Mouse (Mus musculus) layer of hippocampus, adult 2 months (tissue): Measurements from ENCODE around the gene Pde4dip. TPM values are rescaled to one million over a fixed set of nuclear protein-coding genes. Genes with fewer than 3 reads are reported as not detected.

Source experiments
- DNase-seq, 2 experiments: peaks; one replicate each; pipeline ENCODE4 v3.0.0; 2022; ENCODE audit warnings: low spot score in 2 of 2
- H3K27ac ChIP-seq: fragments of 200-600 bp; 2 replicates; pipeline ENCODE4 v1.8.1; 2022
- H3K4me3 ChIP-seq: fragments of 200-600 bp; 2 replicates; pipeline ENCODE4 v1.8.1; 2022; ENCODE audit warnings: mild to moderate bottlenecking
- CTCF ChIP-seq: fragments of 200-600 bp; conservative IDR thresholded peaks from 2 replicates; pipeline ENCODE4 v1.8.1; 2022; ENCODE audit warnings: antibody characterized with exemption, mild to moderate bottlenecking, moderate library complexity
- total RNA-seq, 2 experiments: library from RNA; stranded (reverse); gene quantifications; 2 replicates each; pipeline ENCODE4 v1.2.3; 2021

The Pde4dip gene
- total RNA-seq, 2 experiments from 2014 or later = 232 to 246 TPM

DNA sequence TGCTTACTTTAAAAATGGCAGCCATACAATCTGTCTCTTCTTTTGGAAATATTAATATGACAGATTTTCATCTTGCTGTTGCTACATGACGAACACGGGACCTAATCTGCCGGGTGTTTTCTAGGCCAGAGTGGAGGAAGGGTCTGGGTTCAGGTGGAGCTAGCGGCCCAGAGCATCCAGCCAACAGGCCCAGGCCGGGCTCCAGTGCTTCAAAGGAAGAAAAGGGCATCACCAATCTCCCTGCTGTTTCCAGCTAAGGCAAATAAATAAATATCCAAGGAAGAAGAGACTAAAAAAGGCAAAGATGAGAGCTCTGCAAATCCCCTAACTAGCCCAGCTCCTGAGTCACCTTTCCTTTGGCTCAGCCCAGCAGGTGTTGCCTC is 731 bp downstream of the Pde4dip start:
- Histone ChIP-seq H3K4me3 (peak overlapping the region; percentile 74), H3K27ac (peak overlapping the region; percentile 100)
- DNase-seq = no peak
- TF ChIP-seq CTCF = no peak

DNA sequence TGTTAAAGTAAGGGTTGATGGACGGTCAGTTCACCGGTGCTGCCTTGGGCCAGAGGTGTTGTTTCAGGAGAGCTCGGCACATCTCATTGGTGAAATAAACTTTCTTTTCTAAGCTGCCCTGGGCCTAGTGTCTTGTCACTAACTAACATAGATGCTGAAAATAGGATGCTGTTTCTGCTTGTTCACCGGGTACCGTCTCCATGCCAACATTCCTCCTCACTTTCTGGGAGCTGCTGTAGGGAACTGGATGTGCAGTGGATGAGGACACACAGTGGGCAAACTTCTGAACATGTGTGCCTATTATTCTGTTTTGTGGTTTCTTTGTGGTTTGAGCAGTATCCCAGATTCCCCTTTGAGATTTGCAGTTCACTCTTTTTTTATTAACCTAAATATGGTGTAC is 6.9 kb downstream of the Pde4dip start:
- no peak for TF ChIP-seq CTCF
- no peak overlapping the region for H3K4me3 ChIP-seq
- H3K27ac ChIP-seq = peak overlapping the region; percentile 71; the same call in 1 of the 2 replicates
- DNase-seq = peak in 1 of 2 experiments; percentile 41

DNA sequence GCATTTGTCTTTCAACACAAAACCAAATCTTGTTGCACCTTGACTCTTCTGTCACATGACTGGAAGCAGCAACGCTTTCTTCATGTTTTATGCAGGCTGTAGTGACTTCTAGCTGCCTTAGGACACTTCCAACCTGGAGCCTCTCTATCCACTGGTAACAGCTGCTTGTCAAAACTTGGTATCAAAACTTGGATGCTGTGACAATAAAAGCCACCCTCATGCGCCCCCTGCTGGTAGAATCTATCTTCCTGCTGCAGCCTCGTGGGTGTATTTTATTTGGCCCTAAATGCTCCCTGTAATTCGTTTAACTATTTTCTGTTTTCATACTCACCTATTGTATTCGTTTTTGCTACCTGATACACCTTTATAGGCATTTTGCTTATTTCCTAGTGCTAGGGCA is 9.3 kb downstream of the Pde4dip start:
- DNase-seq = peak; percentile 61 to 87
- peak; percentile 94 for TF ChIP-seq CTCF
- no peak overlapping the region for H3K4me3 ChIP-seq

DNA sequence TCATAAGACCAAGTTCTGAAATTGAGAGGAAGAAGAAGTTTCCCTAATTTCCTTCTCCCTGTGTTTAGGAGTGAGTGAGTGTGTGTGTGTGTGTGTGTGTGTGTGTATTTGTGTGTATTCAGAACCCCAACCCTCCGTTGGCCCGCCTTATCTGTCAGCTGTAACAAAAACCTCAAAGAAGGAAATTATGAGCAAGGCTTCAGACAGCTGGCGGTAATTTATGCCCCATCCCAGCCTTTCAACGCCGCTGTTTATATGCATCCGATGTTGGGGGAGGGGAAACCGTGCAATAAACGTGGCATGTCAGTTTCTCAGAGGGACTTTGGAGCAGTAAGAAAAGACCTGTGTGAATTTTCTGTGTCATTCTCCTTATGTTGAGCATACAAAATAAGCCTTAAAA is 12.2 kb downstream of the Pde4dip start:
- no peak for TF ChIP-seq CTCF
- DNase-seq = no peak
- no peak overlapping the region for H3K27ac ChIP-seq
- no peak overlapping the region for H3K4me3 ChIP-seq

More for the DNA sequence above, 9.3 kb downstream of the Pde4dip start:
- H3K27ac ChIP-seq = no peak overlapping the region

DNA sequence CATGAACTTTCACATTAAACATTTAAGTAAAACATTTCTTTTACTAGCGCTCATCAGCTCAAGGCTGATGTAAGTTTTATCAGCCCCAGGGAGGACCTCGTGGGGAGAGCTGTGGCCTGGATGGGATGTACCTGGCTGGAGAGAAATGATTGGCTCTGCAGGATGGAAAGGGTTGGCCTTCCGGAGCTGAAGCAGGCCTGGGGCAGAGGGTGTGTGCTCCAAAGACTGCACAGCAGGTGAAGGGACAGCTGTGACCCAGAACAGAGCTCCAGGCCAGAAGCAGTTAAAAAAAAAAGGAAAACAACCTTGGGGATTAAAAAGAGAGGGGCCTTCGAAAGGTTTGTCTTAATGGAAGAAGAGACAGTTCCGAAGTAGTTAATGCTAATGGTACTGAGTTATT is 13.7 kb downstream of the Pde4dip start:
- no peak for DNase-seq
- Histone ChIP-seq H3K27ac (no peak overlapping the region), H3K4me3 (no peak overlapping the region)
- TF ChIP-seq CTCF = no peak

DNA sequence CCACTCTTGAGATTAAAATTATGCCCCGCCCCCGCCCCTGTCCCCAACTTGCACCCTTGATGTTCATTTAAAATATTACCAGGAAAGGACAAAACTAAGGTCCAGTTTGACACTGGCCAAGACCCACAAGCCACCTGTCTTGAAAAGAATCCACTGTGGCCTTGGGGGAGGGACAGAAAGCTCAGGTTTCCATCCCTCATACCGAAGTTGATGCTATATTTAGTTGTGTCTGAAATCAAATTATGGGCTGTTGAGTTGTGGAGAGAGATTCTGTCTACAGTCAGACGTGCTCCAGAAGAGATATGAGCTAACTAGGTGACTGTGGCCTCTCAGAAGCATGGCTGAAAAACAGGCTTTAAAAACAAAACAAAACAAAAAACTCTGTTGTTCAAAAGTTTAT is 18.8 kb downstream of the Pde4dip start:
- DNase-seq = no peak
- H3K27ac ChIP-seq = no peak overlapping the region
- no peak overlapping the region for H3K4me3 ChIP-seq
- no peak for TF ChIP-seq CTCF

DNA sequence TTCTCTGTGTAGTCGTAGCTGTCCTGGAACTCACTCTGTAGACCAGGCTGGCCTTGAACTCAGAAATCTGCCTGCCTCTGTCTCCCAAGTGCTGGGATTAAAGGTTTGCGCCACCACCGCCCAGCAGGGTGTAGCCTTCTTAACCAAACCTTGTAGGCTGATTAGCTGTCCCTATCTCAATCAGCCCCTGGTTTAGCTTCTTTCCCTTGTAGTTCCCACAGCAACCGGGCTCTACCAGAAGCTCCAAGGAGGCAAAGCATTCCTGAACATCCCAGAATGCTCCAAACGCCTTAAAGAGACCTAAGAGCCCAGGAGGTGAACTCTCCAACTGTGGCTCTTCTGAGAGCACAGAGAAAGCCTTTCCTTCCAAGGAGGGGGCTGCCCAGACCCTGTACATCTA is 19.8 kb downstream of the Pde4dip start:
- H3K4me3 ChIP-seq = no peak overlapping the region
- DNase-seq = no peak
- H3K27ac ChIP-seq = no peak overlapping the region
- no peak for TF ChIP-seq CTCF

DNA sequence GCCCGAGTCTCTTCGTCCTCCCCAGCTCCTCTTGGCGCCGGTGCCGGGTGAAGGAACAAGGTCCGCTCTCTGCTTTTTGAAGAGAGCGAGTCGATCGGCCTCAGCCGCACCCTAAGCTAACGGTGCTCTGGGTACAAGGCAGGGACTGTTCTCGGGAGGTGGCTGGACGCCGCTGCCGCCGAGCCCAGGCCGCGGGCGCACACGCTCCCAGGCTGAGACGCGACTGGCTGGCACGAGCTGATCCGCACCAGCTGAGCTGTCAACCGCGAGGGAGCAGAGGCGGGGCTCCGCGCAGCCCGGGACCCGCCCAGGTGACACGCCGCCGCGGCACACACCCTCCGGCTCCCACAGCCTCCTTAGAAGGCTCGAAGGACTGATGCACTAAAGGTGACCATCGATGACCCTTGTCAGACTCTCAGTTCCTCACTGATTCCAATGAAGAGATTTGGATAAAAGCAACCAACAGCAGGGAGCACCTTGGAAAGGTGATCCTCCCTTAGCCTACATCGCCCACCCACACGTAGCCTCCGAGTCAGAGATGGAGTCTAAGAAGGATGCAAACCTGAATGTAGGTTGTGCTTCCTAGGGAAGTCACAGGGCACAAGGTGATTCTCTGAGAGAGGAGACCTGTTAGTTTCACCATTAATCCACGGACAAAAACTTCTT is 20.4 kb downstream of the Pde4dip start:
- DNase-seq = peak; percentile 75
- Histone ChIP-seq H3K4me3 (peak overlapping the region; percentile 81), H3K27ac (peak overlapping the region; percentile 93)
- no peak for TF ChIP-seq CTCF

DNA sequence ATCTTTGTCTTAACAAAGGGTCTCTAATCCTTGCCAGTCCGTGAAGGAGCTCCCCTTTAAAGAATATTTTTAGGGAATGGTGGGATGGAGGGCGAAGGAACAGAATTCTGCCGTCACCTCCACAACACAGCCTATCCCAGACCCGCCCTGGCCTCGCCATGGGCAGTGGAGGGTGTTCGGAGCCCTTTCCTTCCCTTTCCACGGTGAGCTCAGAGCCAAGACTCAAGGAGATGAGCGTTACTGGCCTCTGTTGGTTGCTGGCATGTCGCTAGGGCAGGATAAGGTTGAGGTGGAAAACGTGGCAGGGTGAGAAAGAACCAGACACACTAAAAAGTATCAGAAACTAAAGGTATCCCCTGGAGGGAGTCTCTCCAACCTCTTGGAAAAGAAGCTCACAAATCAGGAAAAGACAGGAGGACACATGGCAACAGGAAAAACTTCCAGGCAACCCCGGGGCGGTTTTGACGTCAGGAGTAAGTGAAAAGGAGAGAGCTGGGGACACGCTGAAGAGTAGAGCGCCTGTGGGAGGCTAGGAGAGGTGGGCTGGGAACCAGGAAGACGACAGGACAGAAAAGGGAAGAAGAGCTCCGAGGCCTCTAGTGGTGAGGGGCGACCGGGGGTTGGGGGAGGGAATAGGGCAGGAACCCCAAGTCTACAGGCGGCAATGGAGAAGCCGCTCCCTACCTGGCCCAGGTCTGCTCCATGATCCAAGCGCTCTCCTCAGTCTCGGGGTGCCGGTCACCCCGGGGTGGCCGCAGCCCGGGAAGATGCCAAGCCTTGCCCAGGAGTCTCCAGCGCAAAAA is 21.1 kb downstream of the Pde4dip start:
- peak in 1 of 2 experiments; percentile 39 for DNase-seq
- Histone ChIP-seq H3K4me3 (peak overlapping the region; percentile 81), H3K27ac (peak overlapping the region; percentile 93)
- TF ChIP-seq CTCF = peak; percentile 16; the same call in 1 of the 2 replicates

DNA sequence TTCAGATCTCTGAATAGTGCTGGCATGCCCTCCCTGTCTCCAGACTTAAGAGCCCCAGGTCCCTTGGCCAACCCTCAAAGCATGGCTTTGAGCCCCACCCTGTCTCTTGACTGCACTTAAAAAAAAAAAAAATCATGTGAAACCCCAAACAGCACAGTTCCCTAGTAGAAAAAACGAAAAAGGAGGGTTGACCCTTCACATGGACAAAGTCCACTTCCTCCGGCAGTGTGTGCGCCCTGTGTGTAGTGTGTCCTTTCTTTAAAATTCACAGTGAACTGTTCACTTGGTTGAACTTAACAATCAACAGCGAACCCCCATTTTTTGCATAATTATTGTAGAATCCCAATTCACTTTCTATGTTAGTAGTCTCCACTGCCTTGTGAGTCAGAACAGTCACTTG is 21.8 kb downstream of the Pde4dip start:
- no peak for TF ChIP-seq CTCF
- H3K4me3 ChIP-seq = peak overlapping the region; percentile 81
- H3K27ac ChIP-seq = peak overlapping the region; percentile 93; the same call in 1 of the 2 replicates
- DNase-seq = no peak

DNA sequence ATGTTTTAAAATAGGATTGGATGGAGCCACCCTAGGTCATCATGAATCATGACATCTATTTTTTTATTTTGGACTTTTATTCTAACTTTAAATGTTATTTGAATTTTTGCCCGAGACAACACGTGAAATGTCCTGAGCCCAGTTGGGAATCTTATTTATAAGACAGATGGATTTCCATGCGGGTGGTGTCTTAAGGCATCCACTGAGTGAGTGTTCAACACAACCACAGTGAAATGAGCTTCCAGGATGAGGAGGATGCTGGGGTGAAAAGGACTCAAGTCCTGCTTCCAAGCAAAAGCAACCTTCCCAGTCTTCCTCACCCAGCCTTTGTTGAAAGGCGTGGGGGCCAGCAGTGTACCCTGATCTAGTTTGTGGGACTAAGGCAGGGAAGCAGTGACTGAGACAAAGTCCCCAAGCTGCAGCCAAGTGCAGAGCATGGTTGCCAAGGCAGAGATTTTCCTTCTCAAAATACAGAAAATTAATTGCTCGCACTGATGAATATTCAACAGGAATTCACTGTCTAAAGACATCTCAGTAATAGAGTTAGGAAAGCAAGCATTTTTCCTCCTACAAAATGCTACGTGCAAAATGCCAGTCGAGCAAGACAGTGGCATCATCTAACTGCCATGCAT is 27.6 kb downstream of the Pde4dip start:
- no peak for DNase-seq
- no peak overlapping the region for H3K4me3 ChIP-seq
- no peak for TF ChIP-seq CTCF
- H3K27ac ChIP-seq = peak overlapping the region; percentile 79

DNA sequence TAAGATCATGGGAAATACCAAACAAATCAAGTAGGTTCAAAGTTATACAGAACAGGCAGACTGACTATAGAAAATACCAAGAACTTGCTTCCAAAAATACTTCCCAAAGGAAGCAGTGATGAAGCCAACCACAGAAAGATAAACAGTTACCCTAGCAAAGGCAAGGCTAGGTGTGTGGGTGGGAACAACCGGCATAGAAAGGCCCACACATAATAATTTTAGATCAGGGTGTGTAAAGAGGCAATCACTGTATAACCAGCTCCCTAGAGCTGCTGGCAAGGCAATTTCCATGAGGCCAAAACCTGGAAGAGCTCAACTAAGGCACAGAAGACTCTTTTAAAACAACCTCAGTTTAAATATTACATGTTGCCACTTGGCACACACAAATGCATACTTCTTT is 29.1 kb downstream of the Pde4dip start:
- no peak overlapping the region for H3K4me3 ChIP-seq
- peak overlapping the region; percentile 67 for H3K27ac ChIP-seq
- TF ChIP-seq CTCF = no peak
- DNase-seq = peak; percentile 35 to 47

DNA sequence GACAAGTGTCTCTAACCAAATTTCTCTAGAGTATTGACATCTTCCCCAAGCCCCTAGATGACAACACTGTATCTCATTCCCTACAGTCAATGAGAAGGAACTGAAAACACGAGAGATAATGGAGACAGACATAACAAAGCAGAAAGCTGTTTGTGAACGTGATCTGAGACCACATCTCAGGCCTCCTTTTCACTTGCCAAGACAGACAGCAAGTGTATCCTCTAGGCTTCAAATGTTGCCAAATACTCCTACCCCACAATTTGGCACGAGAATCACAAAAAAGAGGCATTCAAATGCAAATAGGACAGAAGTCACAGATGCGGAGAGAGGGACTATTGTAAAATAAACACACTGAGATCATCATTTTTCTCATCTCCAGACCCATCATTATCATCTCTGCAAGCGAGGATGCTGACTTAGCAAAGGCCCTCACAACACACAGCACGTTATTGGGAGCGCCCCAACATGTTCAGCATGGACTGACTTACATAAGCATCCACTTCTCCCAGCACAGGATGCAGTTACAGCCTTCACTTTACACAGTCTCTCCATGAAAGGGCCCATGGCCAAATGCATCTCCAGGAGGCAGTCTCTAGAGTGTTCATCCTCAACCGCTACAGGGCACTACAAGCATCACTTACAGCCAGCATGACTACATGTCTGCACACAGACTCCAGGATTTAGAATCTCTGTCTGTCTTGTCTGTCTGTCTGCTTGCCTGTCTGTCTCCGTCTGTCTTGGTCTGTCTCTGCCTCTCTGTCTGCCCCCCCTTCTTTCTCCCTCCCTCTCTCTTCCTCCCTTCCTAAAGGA is 33.7 kb downstream of the Pde4dip start:
- no peak overlapping the region for H3K4me3 ChIP-seq
- no peak for TF ChIP-seq CTCF
- DNase-seq = peak; percentile 53 to 62
- peak overlapping the region; percentile 62 for H3K27ac ChIP-seq
